Mouse (Mus musculus) layer of hippocampus, postnatal 25 days (tissue): ENCODE results near the gene Mep1a. TPM values are rescaled to one million over a fixed set of nuclear protein-coding genes. Genes with fewer than 3 reads are reported as not detected.
A peak's percentile ranks its signal among the peaks of the same experiment; 100 is the strongest.

Source experiments
- DNase-seq, 2 experiments: peaks; one replicate each; pipeline ENCODE4 v3.0.0; 2022; ENCODE audit warnings: mixed read lengths in 2 of 2, low spot score in 1 of 2; ENCODE audit errors: extremely low spot score in 1 of 2
- total RNA-seq, 2 experiments: library from RNA; stranded (reverse); gene quantifications; 2 replicates each; pipeline ENCODE4 v1.2.3; 2021

Gene Mep1a
- total RNA-seq, 2 experiments from 2014 or later, result not detected

- DNase-seq, result no peak
These were observed 14.0 kb downstream of the Mep1a start for GRCm38 (mm10) chr17:43488439-43489151.

DNA sequence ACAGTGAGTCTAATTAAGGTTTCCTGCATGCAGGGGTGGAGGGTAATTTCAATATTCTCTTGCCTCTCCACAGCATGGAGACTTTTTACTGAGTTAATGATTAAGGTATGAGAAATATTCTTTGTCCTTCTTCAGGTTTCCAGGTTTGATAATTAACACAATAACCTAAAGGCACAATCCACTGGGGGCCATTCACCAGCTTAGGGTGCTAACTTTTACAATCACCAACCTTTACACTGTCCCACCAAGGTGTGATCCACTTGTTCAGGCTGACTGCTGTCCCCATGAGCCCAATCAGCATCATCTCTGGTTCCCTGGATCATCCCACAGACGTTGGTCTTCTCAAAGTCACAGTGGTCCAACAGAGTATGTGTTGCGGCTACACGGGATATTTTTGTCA lies 16.6 kb downstream of the Mep1a start:
- no peak for DNase-seq

DNA sequence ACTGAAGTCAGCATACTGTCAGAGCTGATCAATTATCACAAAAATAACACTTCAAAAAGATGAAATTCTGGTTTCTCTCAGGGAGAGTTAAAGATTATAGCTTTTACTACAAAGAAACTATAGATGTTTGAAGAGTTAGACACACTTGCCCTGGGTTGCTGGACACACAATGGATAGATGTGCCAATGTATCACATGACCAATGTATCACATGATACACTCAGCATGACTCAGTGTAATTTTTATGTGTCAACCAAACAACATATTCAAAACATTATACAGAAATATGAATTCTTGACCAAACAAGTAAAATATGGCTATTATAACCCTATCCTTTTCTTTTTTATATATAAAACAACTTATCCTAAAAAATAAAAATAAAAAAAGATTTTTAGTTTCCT lies 25.0 kb downstream of the Mep1a start:
- no peak for DNase-seq

GRCm38 (mm10) chr17:43474775-43475174 lies 27.8 kb downstream of the Mep1a start:
- no peak for DNase-seq

GRCm38 (mm10) chr17:43472558-43472957 lies 30.1 kb downstream of the Mep1a start:
- no peak for DNase-seq

DNA sequence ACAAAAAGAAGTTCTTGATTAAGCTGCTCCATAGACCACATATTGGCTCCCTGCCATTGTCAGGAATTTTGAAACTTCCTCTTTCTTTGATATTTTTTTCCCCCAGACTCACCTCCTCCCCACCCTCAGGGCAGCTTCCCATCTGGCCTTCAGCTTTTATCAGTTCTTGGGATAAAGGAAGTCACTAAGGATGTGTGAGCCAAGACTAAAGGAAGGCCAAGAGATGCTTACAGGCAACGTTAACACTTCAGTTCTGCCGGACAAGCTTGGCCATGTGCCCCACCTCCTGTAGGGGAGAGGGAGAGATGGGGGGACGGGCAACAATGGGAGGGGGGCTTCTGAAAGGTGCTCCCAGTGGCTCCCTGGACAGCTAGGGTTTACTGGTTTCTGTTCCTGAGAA lies 32.6 kb downstream of the Mep1a start:
- DNase-seq, result no peak

DNA sequence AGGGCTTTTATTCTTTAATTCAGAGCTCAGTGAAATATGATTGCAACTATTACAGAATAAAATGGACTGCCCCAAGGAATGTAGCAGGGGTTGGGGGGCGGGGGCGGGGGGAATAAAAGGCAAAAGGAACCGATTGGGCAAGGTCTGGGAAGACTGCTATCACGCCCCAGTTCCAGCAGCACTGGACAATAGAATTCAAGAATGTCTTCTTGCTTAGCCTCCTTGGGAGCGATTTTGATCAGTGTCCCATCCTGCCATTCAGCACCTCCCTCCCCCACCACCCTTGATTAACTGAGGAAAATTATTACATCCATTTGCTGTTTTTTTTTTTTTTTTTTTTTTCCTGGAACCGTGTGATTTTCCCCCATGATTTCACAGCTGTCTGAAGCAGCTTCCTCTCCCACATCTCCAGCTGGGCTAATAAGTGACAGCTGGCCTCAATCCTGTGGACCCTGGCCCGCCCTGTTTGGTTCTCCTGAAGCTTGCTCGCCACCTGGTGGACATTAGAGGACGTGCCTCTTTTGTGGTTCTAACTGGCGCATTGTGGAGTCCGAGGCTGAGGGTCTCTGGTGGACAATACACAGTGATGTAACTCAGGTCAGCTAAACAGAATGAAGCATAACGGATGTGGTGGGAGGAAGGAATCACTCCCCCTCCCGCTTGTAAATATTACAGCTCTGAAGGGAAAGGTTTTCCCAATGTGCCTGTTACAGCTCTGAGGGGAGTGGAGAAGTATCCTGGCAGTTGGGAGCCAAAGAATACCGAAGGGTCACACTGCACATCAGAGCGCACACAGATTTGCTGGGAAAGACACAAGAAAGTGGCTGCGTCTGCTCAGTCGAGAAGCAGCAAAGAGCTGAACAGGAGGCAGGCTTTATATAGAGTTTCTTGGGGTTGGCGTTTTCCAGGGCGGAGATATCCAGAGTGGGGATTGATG lies 42.1 kb downstream of the Mep1a start:
- peak; percentile 46 to 78 for DNase-seq

DNA sequence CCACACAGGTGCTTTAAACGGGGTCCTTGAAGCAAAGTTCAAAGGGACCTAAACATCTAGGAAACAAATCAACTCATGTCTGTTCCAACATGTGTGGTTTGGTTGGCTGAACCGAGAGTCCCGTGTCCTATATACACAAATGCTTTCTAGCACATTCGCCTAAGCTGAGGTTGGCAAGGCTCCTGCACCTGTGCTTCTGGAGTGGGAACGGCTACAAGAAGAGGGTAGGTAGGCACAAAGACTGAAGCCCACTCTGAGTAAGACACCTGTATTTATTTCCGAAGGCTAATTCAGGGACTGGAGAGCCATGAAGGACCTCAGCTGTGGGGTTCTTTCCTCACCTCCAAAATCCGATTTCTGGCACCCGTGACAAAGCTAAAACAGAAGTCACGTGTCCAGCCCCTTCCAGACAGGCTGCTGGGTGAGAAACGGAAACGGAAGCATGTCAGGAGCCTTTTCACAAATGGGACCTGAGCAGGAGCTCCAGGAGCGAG lies 42.8 kb downstream of the Mep1a start:
- DNase-seq, result no peak

DNA sequence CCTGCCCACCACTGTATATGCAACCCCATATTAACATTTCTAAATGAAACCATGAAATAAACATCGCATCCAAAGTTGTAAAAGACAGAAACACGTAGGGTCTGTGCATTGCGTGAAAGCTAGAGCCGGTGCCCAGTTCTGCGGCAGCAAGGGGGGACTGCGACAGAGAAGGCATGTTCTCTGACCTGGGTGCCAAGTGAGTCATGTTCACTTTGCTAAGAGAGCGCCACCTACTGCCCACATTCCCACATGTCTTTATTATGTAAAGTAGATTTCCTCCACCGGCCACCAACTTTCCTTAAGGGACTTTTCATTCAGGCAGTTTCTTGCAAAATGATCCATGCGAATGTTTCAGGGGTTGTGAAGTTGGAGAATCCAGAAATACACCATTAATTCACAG lies 44.0 kb downstream of the Mep1a start:
- DNase-seq, result peak; percentile 47 to 86

DNA sequence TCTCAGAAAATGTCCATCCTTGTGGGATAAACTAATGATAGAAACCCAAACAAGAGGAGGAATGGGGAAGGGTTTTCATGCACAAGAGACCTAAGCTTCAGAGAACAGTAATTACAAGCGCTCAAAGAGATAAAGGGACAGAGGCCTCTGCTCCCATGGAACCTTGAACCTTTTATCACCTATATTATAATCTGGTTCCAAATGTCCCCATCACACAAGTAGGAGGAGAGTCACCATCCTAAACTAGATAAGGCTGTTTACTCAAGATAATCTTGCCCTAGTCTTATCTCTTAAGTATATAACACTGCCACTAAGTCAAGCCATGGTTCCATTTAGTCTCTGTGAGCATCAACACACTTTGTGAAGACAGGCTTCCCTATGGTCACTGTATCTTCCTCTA lies 51.4 kb downstream of the Mep1a start:
- DNase-seq, result no peak

GRCm38 (mm10) chr17:43434485-43434884 lies 68.1 kb downstream of the Mep1a start:
- no peak for DNase-seq

DNA sequence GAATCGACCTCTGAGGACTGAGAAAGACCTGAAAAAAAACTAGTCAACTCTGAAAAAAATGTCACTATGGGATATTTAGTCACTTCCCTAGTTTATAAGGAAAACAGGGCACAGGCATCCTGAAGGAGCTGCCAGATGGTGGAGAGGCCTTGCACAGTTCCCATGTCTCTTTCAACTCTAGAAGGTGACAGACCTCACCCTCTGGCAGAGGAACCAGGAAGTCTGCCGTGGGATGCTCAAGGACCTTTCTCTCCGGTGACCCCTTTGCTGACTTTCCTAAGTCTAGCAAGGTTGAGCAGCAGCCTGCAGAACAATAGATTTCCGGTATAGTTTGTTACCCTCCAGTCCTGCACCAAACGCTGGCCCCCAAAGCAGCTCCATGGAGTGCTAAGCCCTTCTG lies 70.9 kb downstream of the Mep1a start:
- no peak for DNase-seq

Other genes with a start within 250 kb of the Mep1a start
- gene Adgrf1, start 232.5 kb downstream of the Mep1a start, total RNA-seq, result not detected
- 10 to 100 TPM; 28.1 to 33.1 TPM for gene Adgrf5, start 142.4 kb downstream of the Mep1a start, total RNA-seq
- under 1 TPM; 0.38 to 0.42 TPM for gene Ankrd66, start 40.8 kb upstream of the Mep1a start, total RNA-seq
- 100 to 1,000 TPM in 1 of 2 experiments, 10 to 100 TPM in 1; 98.5 to 111 TPM for gene Pla2g7, start 65.3 kb upstream of the Mep1a start, total RNA-seq
- under 1 TPM; 0.20 to 0.33 TPM for gene Tdrd6, start 127.5 kb upstream of the Mep1a start, total RNA-seq
- 10 to 100 TPM; 30.8 to 36.0 TPM for gene Slc25a27, start 164.4 kb upstream of the Mep1a start, total RNA-seq
- gene Cyp39a1, start 164.6 kb upstream of the Mep1a start, total RNA-seq, result 1 to 10 TPM; 1.1 TPM